30 mouse cellular contexts compared by ENCODE assay signal in the genomic region with DNA sequence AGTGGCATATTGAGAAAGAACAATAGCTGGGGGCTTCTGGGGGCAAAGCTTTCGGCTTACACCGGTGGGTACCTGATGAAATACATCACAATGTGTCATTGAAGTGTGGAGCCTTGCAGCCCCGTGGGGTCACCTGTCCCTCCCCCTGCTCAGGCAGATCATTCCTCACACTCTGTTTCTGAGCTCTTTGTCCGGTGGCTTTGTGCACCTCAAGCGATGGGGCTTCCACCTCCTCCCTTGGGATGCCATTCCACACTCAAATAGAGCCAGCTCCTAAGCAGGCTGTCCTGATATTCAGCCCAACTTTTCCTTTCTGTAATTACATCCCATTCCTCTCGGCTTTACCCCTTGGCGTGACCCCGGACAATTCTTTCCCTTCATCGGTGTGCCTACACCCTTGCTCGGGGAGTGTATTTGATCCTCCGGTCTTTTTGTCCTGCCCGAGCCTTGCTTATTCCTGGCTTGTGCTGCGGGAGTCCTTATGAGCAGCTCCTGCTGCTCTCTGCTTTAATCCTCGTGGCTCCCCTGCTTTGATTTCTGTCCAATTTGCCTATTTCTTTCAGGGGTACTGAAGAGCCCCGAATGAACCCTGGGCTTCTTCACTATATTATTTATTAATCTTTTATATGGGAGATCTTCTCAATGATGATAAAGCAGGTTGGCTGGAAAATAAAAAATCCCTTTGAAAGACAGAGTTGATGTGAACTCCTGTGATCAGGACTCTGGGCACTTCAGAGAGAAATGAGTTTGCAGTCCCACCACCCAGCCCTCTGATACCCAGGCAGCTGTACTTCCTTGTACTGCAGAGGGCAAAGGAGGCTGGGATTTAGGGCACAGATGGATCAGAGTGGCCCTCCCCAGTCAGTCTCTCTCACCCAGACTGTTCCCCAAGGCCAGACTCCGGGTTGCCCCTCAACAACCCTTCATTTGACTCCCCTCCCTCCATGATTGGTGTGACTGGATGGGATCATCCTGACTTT.
DNase-seq lines count a peak whose midpoint lies in the region; ATAC-seq and TF ChIP-seq lines count a peak whose summit lies in the region.
"Had no signal": no experiment of that assay in that cellular context is flagged by ENCODE, and none has a peak within 500 bp of the region (broad histone marks: within the 10 kb centered on the region; RNA-seq: fewer than 3 reads in every experiment).

No protein-coding gene starts in this region.

- 19% methylated on average over 16 of the region's 16 CpGs for WGBS in forebrain, embryonic 11.5 days
- WGBS in forebrain, embryonic 12.5 days: 12% methylated on average over 16 of the region's 16 CpGs
- 43% methylated on average over 16 of the region's 16 CpGs for WGBS in hindbrain, embryonic 11.5 days
- WGBS in hindbrain, embryonic 16.5 days: 32% methylated on average over 16 of the region's 16 CpGs
- 38% methylated on average over 16 of the region's 16 CpGs for WGBS in hindbrain, embryonic 13.5 days
- 58% methylated on average over 16 of the region's 16 CpGs for WGBS in kidney, embryonic 15.5 days

- TF ChIP-seq CTCF in brain, embryonic 14.5 days (IDR thresholded peaks at IDR 0.05; ENCODE audit: borderline replicate concordance, extremely low read depth, insufficient read depth, insufficient read length): no peak

- H3K27ac ChIP-seq in forebrain, embryonic 11.5 days (ENCODE audit: low read depth, low read length): no peak overlapping the region
- no peak overlapping the region for H3K27ac ChIP-seq in forebrain, embryonic 12.5 days
- no peak overlapping the region for H3K27ac ChIP-seq in hindbrain, embryonic 11.5 days (ENCODE audit: low read depth, low read length)
- H3K27ac ChIP-seq in hindbrain, embryonic 16.5 days (ENCODE audit: low read depth, low read length): no peak overlapping the region
- H3K27ac ChIP-seq in hindbrain, embryonic 13.5 days: peak overlapping the region; percentile 55
- H3K27ac ChIP-seq in kidney, embryonic 15.5 days: no peak overlapping the region
- H3K27ac ChIP-seq: embryonic facial prominence, embryonic 13.5 days; heart, adult 2 months; heart, embryonic 13.5 days; layer of hippocampus, adult 2 months; left cerebral cortex, adult 2 months; liver, embryonic 12.5 days; stomach, postnatal 0 days had no signal

- no peaks in the 10 kb centered on the region for H3K9me3 ChIP-seq in forebrain, embryonic 11.5 days (ENCODE audit: control insufficient read depth, low read length)
- H3K9me3 ChIP-seq in forebrain, embryonic 12.5 days: no peaks in the 10 kb centered on the region
- no peaks in the 10 kb centered on the region for H3K9me3 ChIP-seq in hindbrain, embryonic 11.5 days (ENCODE audit: control insufficient read depth, low read length)
- H3K9me3 ChIP-seq in hindbrain, embryonic 16.5 days (ENCODE audit: control insufficient read depth, low read length): no peaks in the 10 kb centered on the region
- H3K9me3 ChIP-seq in hindbrain, embryonic 13.5 days: no peaks in the 10 kb centered on the region
- H3K9me3 ChIP-seq in kidney, embryonic 15.5 days (replicated peaks): no peaks in the 10 kb centered on the region
- H3K9me3 ChIP-seq: embryonic facial prominence, embryonic 13.5 days; G1E; heart, embryonic 13.5 days; liver, embryonic 12.5 days had no signal

- H3K4me3 ChIP-seq in forebrain, embryonic 11.5 days (ENCODE audit: low read depth, low read length): no peak overlapping the region
- no peak overlapping the region for H3K4me3 ChIP-seq in forebrain, embryonic 12.5 days (replicated peaks)
- H3K4me3 ChIP-seq in hindbrain, embryonic 11.5 days (ENCODE audit: low read depth, low read length): no peak overlapping the region
- no peak overlapping the region for H3K4me3 ChIP-seq in hindbrain, embryonic 16.5 days (ENCODE audit: low read length)
- no peak overlapping the region for H3K4me3 ChIP-seq in hindbrain, embryonic 13.5 days
- no peak overlapping the region for H3K4me3 ChIP-seq in kidney, embryonic 15.5 days (replicated peaks)
- H3K4me3 ChIP-seq: embryonic facial prominence, embryonic 13.5 days; erythroblast, embryonic 14.5 days; heart, adult 2 months; heart, embryonic 13.5 days; layer of hippocampus, adult 2 months; left cerebral cortex, adult 2 months; liver, embryonic 12.5 days; megakaryocyte, embryonic 14.5 days had no signal

- no peaks in the 10 kb centered on the region for H3K36me3 ChIP-seq in forebrain, embryonic 11.5 days (ENCODE audit: control insufficient read depth, insufficient read depth, low read length)
- H3K36me3 ChIP-seq in forebrain, embryonic 12.5 days (replicated peaks): no peaks in the 10 kb centered on the region
- no peaks in the 10 kb centered on the region for H3K36me3 ChIP-seq in hindbrain, embryonic 11.5 days (ENCODE audit: control insufficient read depth, insufficient read depth, low read length)
- H3K36me3 ChIP-seq in hindbrain, embryonic 16.5 days (ENCODE audit: control insufficient read depth, insufficient read depth, low read length): no peaks in the 10 kb centered on the region
- H3K36me3 ChIP-seq in hindbrain, embryonic 13.5 days: no peaks in the 10 kb centered on the region
- H3K36me3 ChIP-seq in kidney, embryonic 15.5 days: no peaks in the 10 kb centered on the region
- H3K36me3 ChIP-seq: embryonic facial prominence, embryonic 13.5 days; G1E; heart, embryonic 13.5 days; liver, embryonic 12.5 days had no signal

- intact Hi-C loops in gastrocnemius, postnatal 14 days (cut with DNase I; ENCODE audit: low total_unique reads): no loop called here

- peaks cover 46% of the 10 kb centered on the region for H3K27me3 ChIP-seq in forebrain, embryonic 11.5 days (ENCODE audit: control insufficient read depth, insufficient read depth, low read length)
- H3K27me3 ChIP-seq in forebrain, embryonic 12.5 days: peaks cover 93% of the 10 kb centered on the region
- H3K27me3 ChIP-seq in hindbrain, embryonic 11.5 days (ENCODE audit: control insufficient read depth, insufficient read depth, low read length): no peaks in the 10 kb centered on the region
- no peaks in the 10 kb centered on the region for H3K27me3 ChIP-seq in hindbrain, embryonic 16.5 days (replicated peaks; ENCODE audit: control insufficient read depth, insufficient read depth, low read length)
- no peaks in the 10 kb centered on the region for H3K27me3 ChIP-seq in hindbrain, embryonic 13.5 days
- no peaks in the 10 kb centered on the region for H3K27me3 ChIP-seq in kidney, embryonic 15.5 days
- H3K27me3 ChIP-seq: embryonic facial prominence, embryonic 13.5 days; heart, embryonic 13.5 days; liver, embryonic 12.5 days; Patski had no signal

- H3K4me1 ChIP-seq in forebrain, embryonic 11.5 days (replicated peaks; ENCODE audit: control insufficient read depth, insufficient read depth, low read length): peaks cover 8% of the 10 kb centered on the region; the same call in 1 of the 2 replicates
- peaks cover 8% of the 10 kb centered on the region for H3K4me1 ChIP-seq in forebrain, embryonic 12.5 days
- H3K4me1 ChIP-seq in hindbrain, embryonic 11.5 days (replicated peaks; ENCODE audit: control insufficient read depth, insufficient read depth, low read length): no peaks in the 10 kb centered on the region
- no peaks in the 10 kb centered on the region for H3K4me1 ChIP-seq in hindbrain, embryonic 16.5 days (ENCODE audit: control insufficient read depth, insufficient read depth, low read depth, low read length)
- peaks cover 21% of the 10 kb centered on the region for H3K4me1 ChIP-seq in hindbrain, embryonic 13.5 days (replicated peaks)
- no peaks in the 10 kb centered on the region for H3K4me1 ChIP-seq in kidney, embryonic 15.5 days
- H3K4me1 ChIP-seq: heart, embryonic 13.5 days; liver, embryonic 12.5 days had no signal

- peak overlapping the region; percentile 8; the same call in 1 of the 2 replicates for H3K4me2 ChIP-seq in forebrain, embryonic 11.5 days (ENCODE audit: low read depth, low read length, severe bottlenecking)
- H3K4me2 ChIP-seq in forebrain, embryonic 12.5 days: no peak overlapping the region
- no peak overlapping the region for H3K4me2 ChIP-seq in hindbrain, embryonic 11.5 days (replicated peaks; ENCODE audit: low read depth, low read length)
- H3K4me2 ChIP-seq in hindbrain, embryonic 16.5 days (ENCODE audit: low read length): no peak overlapping the region
- H3K4me2 ChIP-seq in hindbrain, embryonic 13.5 days: no peak overlapping the region
- no peak overlapping the region for H3K4me2 ChIP-seq in kidney, embryonic 15.5 days
- H3K4me2 ChIP-seq: embryonic facial prominence, embryonic 13.5 days; heart, embryonic 13.5 days; liver, embryonic 12.5 days had no signal

- no peak for TF ChIP-seq POLR2A in brain, embryonic 14.5 days (IDR thresholded peaks at IDR 0.05; ENCODE audit: borderline replicate concordance, extremely low read depth, insufficient read depth, insufficient read length, poor library complexity, severe bottlenecking)

- DNase-seq in forebrain, embryonic 11.5 days (ENCODE audit: low spot score): no peak
- no peak for DNase-seq in hindbrain, embryonic 11.5 days (ENCODE audit: low spot score)
- DNase-seq in brain, embryonic 14.5 days (ENCODE audit: low read depth): peak; percentile 73
- DNase-seq in gastrocnemius, postnatal 14 days: no peak
- DNase-seq: adrenal gland, postnatal 10 days; cerebellum, postnatal 36 days; gastrocnemius, postnatal 36 days; heart, adult 2 months; heart, postnatal 10 days; kidney, adult 18-20 months; kidney, postnatal 36 days; liver, postnatal 0 days; lung, postnatal 4 days; right cerebral cortex, postnatal 4 days; thymus, adult 18-20 months; thymus, postnatal 36 days had no signal

- ATAC-seq in forebrain, embryonic 11.5 days (replicated peaks; ENCODE audit: low FRiP score): no peak
- no peak for ATAC-seq in forebrain, embryonic 12.5 days (ENCODE audit: low FRiP score)
- no peak for ATAC-seq in hindbrain, embryonic 11.5 days (ENCODE audit: low FRiP score)
- no peak for ATAC-seq in hindbrain, embryonic 16.5 days
- ATAC-seq in hindbrain, embryonic 13.5 days (ENCODE audit: low FRiP score): no peak
- ATAC-seq in kidney, embryonic 15.5 days (replicated peaks; ENCODE audit: low FRiP score): no peak
- ATAC-seq: liver, embryonic 12.5 days; liver, postnatal 0 days; Patski had no signal

- H3K9ac ChIP-seq in forebrain, embryonic 11.5 days (ENCODE audit: low read length): no peak overlapping the region; the same call in 1 of the 2 replicates
- H3K9ac ChIP-seq in forebrain, embryonic 12.5 days: no peak overlapping the region
- H3K9ac ChIP-seq in hindbrain, embryonic 11.5 days (ENCODE audit: low read depth, low read length): 0 out of 2 replicates have a peak overlapping the region, but pooled peaks have one; percentile 11
- no peak overlapping the region for H3K9ac ChIP-seq in hindbrain, embryonic 16.5 days (ENCODE audit: low read depth, low read length)
- no peak overlapping the region for H3K9ac ChIP-seq in hindbrain, embryonic 13.5 days
- no peak overlapping the region for H3K9ac ChIP-seq in kidney, embryonic 15.5 days
- H3K9ac ChIP-seq: embryonic facial prominence, embryonic 13.5 days; heart, embryonic 13.5 days; liver, embryonic 12.5 days; liver, postnatal 0 days had no signal
